Mouse (Mus musculus) heart, postnatal 10 days (tissue): Measurements from ENCODE around the gene Ddn. TPM values are rescaled to one million over a fixed set of nuclear protein-coding genes. Genes with fewer than 3 reads are reported as not detected.

ENCODE experiments used
- DNase-seq, 2 experiments: peaks; one replicate each; pipeline ENCODE4 v3.0.0; 2021
- intact Hi-C: fragments of 180-260 bp; cut with DNase I; formaldehyde crosslinking; loops from one replicate; pipeline ENCODE4 v1.15.1; 2025
- total RNA-seq, 2 experiments: library from RNA; stranded (reverse); gene quantifications; 2 replicates each; pipeline ENCODE4 v1.2.3; 2021

Ddn gene
- total RNA-seq, 2 experiments from 2014 or later: 0.10 to 0.32 TPM

- no peak for DNase-seq
- intact Hi-C loops: no loop called here
Measured at GRCm38 (mm10) chr15:98778191-98778770, 31.0 kb downstream of the Ddn start.

GRCm38 (mm10) chr15:98777762-98778161, 31.5 kb downstream of the Ddn start, which contains the start of gene Wnt10b:
Gene Wnt10b, minus strand, starts transcription at chr15:98778150.
- intact Hi-C loops: no loop called here
- DNase-seq: no peak

DNA sequence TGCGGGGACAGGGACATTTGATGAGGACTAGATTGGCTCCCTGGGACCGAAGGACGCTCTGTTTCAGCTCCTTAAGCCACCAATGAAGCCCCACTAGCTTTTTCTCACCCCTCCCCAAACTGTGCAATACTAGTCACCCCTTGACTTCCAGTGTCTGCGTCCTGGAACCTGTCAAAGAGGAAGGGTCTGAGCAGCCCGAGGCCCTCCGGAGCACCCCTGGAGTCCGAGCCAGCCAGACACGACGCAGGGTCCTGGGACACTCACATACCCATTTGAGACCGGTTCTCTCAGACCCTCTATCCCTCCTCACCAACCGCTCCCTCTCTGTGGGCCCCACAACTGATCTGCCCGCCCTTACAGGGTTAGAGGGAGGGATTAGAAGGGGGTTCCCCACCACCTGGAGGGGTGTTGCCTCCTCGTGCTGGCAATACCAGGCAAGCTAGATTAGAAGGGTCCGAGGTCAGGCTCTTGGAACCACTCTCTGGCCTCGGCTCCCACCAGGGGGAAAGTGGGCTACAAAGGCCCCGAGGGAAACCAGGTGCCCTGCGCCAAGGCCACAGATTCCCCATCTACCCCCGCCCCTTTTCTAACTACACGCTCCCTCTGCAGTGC, 32.2 kb downstream of the Ddn start:
- no peak for DNase-seq
- intact Hi-C loops: no loop called here

- no peak for DNase-seq
- intact Hi-C loops: no loop called here
Measured at GRCm38 (mm10) chr15:98776280-98777004, 32.8 kb downstream of the Ddn start.

GRCm38 (mm10) chr15:98775533-98775932, 33.8 kb downstream of the Ddn start:
- intact Hi-C loops: no loop called here
- DNase-seq: no peak

DNA sequence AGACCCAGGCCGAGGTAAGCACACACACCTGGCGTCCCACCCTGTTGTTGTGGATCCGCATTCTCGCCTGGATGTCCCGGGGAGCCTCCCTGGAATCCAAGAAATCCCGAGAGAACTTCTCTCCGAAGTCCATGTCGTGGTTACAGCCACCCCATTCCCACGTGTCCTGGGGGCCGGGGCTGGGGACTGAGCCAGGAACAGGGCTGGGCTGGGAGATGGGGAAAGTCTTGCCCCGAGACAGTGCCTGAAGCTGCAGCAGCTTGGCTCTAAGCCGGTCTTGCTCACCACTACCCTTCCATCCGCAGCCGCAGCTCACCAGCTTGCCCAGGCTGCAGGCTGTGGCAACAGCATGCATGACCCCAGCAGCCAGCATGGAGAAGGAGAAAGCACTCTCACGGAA, 35.2 kb downstream of the Ddn start:
- intact Hi-C loops: no loop called here
- no peak for DNase-seq

GRCm38 (mm10) chr15:98772511-98773211, 36.6 kb downstream of the Ddn start:
- intact Hi-C loops: no loop called here
- DNase-seq: no peak

DNA sequence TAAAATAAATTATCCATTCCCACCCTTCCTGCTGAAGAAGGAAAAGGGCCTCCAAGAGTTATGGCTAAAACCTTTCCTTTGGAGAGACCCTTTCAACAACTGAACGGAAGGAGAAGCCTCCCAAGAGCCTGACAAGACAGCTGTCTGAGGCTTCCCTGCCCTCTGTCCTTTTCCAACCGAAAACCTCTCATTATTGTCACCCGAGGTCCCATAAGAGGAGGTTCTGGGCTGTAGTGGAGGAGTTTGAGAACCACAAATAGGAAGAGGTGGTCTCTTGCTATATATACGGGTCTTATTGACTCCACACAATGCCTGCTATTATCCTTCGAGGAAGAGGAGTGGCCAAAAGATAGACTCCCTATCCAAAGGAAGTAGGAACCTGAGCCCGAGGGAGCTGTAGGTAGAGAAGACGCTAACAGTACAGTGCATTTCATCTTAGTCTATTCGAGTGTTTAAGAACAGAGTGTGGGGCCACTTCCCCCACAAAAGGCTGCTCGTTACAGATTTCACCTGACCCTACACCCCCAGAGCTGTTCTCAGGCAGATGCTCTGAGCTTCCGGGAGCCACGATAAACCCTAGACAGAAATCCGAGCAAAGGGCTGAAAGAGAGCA, 37.4 kb downstream of the Ddn start:
- intact Hi-C loops: no loop called here

DNA sequence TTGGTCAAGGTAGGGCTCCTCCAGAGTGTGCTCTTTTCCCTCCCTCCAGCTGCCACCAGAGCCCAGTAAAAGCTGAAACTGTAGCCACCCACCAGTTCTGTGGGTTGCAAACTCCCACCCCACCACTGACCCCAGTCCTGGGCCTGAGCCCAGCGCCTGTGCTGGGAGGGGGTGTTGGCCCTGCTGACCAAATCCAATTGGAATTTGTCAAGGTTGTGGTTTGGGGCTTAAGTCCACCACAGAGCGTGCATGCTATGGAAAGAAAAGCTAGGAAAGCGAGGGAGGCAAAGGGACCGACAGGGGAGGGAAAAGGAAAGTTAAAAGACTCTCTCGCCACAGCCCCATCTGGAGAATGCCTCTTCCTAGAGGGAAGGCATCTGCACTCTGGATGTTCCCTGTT, 41.0 kb downstream of the Ddn start:
- intact Hi-C loops: no loop called here
- DNase-seq: no peak

More for the DNA sequence above, 37.4 kb downstream of the Ddn start:
- DNase-seq: no peak

GRCm38 (mm10) chr15:98765929-98766328, 43.4 kb downstream of the Ddn start:
- no peak for DNase-seq
- intact Hi-C loops: no loop called here

DNA sequence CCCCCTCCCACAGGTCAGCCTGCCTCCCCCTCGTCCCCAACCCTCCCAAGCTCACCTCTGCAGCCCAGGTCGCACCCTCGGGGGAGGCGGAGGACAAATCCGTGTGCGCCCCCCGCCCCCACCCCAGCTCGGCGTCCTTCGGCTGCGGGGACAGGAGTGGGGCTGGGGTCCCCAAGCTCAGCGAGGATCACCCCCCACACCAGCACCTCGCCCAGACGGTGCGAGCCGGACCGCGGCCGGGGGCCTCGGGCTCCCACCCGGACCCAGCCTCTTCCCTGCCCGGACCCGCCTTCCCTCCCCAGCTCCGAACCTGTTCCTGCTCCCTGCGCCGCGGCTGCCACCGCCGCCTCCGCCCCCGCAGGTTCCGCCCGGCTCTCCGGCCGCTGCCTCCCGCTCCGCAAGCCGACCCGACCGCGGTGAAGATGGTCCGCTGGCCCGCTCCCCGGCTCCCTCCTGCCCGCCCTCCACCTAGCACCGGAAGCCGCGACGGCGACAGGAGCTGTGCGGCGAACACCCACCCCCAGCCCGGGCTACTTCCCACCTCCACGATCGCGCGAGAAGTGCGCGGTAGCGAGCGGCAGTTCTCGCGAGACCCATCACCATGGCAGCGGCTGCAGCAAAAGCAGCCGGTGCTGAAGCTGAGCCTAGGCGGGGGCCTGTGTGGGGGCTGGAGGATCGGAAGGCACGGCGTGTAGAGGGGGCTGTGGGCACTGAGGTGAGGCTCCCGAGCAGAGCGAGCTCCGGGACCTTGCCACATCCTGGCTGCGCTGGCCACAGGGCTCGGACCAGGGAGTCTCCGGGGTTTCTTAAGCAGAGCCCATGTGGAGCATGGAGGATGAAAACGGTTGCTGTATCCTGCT, 46.4 kb downstream of the Ddn start, which contains the start of gene Arf3:
TSS of gene Arf3 (minus strand) at position 545 of the 860 bp plus-strand sequence.
- intact Hi-C loops: no loop called here

GRCm38 (mm10) chr15:98762201-98762621, 47.1 kb downstream of the Ddn start:
- DNase-seq: peak; percentile 71 to 76
- intact Hi-C loops: no loop called here

More for the DNA sequence above, 46.4 kb downstream of the Ddn start, which contains the start of gene Arf3:
- DNase-seq: peak; percentile 97 to 98

DNA sequence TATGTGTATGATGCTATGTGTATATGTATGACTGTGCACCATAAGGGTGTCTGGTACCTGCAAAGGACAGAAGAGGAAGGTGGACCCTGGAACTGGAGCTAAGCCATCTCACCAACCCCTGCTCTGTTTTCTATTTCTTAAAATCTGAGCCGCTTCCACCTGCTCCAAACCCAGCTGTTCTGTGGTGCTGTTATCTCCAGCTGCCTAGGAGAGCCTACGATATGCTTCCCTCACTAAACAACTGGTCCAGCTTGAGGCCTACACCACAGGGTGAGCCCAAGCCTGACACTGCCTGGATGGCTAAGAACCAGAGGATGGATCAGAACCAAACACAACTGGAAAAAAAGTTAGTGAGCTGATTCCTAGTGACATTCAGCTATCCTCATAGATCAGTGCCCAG, 55.2 kb downstream of the Ddn start:
- DNase-seq: no peak
- intact Hi-C loops: no loop called here

Other genes starting within 250 kb of the Ddn start
- 10 to 100 TPM; 34.5 to 40.0 TPM for gene Ccnt1, start 238.6 kb downstream of the Ddn start, total RNA-seq
- gene 4930415O20Rik, start 238.5 kb downstream of the Ddn start, total RNA-seq: under 1 TPM in 1 of 2 experiments, not detected in 1; 0.53 TPM
- gene Adcy6, start 199.4 kb downstream of the Ddn start, total RNA-seq: 100 to 1,000 TPM; 187 to 200 TPM
- gene Cacnb3, start 178.7 kb downstream of the Ddn start, total RNA-seq: 10 to 100 TPM; 13.6 to 14.0 TPM
- 10 to 100 TPM; 55.2 to 57.2 TPM for gene Ddx23, start 146.6 kb downstream of the Ddn start, total RNA-seq
- gene Rnd1, start 132.0 kb downstream of the Ddn start, total RNA-seq: 1 to 10 TPM in 1 of 2 experiments, under 1 TPM in 1; 0.84 to 1.9 TPM
- gene Ccdc65, start 101.3 kb downstream of the Ddn start, total RNA-seq: under 1 TPM; 0.12 to 0.41 TPM
- gene Fkbp11, start 81.3 kb downstream of the Ddn start, total RNA-seq: 10 to 100 TPM in 1 of 2 experiments, 1 to 10 TPM in 1; 8.1 to 10.2 TPM
- gene Arf3, start 46.3 kb downstream of the Ddn start, total RNA-seq: 10 to 100 TPM; 36.3 to 40.1 TPM
- under 1 TPM; 0.43 to 0.67 TPM for gene Wnt10b, start 31.3 kb downstream of the Ddn start, total RNA-seq
- not detected for gene Wnt1, start 19.6 kb downstream of the Ddn start, total RNA-seq
- gene Prkag1, start 22.0 kb upstream of the Ddn start, total RNA-seq: 10 to 100 TPM; 93.7 to 94.3 TPM
- 10 to 100 TPM; 63.0 to 72.1 TPM for gene Kmt2d, start 61.7 kb upstream of the Ddn start, total RNA-seq
- 1 to 10 TPM; 1.6 to 2.8 TPM for gene Rhebl1, start 85.0 kb upstream of the Ddn start, total RNA-seq
- gene Dhh, start 89.0 kb upstream of the Ddn start, total RNA-seq: 1 to 10 TPM; 2.8 to 3.8 TPM
- gene Lmbr1l, start 108.7 kb upstream of the Ddn start, total RNA-seq: 10 to 100 TPM; 15.4 to 16.1 TPM
- gene Tuba1b, start 125.1 kb upstream of the Ddn start, total RNA-seq: 100 to 1,000 TPM; 373 to 402 TPM
- gene Gm49450, start 144.1 kb upstream of the Ddn start, total RNA-seq: not detected
- gene Tuba1a, start 144.2 kb upstream of the Ddn start, total RNA-seq: 100 to 1,000 TPM; 263 to 273 TPM
- 10 to 100 TPM; 80.7 to 99.8 TPM for gene Tuba1c, start 220.4 kb upstream of the Ddn start, total RNA-seq
- under 1 TPM; 0.27 to 0.53 TPM for gene Prph, start 245.7 kb upstream of the Ddn start, total RNA-seq